Mouse (Mus musculus) limb, embryonic 11.5 days (tissue): ENCODE measurements around the gene Afap1l2. TPM values are rescaled to one million over a fixed set of nuclear protein-coding genes. Genes with fewer than 3 reads are reported as not detected.

Source experiments
- ATAC-seq: fragments of 200-750 bp; cut with Nextera tagmentation; 2 replicates; pipeline ENCODE4 v1.8.0; 2017; ENCODE audit warnings: low read depth; ENCODE audit not compliant: insufficient number of reproducible peaks, low FRiP score, low TSS enrichment
- DNase-seq: peaks from one replicate; pipeline ENCODE4 v3.0.0-alpha.2; 2015; ENCODE audit warnings: low spot score
- H3K27ac ChIP-seq: fragments of 300-500 bp; sonication (generic); replicated peaks from 2 replicates; pipeline ENCODE4 v1.5.1; 2014; ENCODE audit warnings: low read depth, mild to moderate bottlenecking, low read length
- H3K27me3 ChIP-seq: fragments of 300-500 bp; sonication (generic); 2 replicates; pipeline ENCODE4 v1.6.1; 2014; ENCODE audit warnings: mild to moderate bottlenecking, low read length, mixed read lengths; ENCODE audit not compliant: control insufficient read depth, insufficient read depth
- H3K36me3 ChIP-seq: fragments of 300-500 bp; sonication (generic); 2 replicates; pipeline ENCODE4 v1.6.1; 2014; ENCODE audit warnings: mild to moderate bottlenecking, low read length, moderate library complexity, mixed read lengths; ENCODE audit not compliant: control insufficient read depth, insufficient read depth
- H3K4me1 ChIP-seq: fragments of 300-500 bp; sonication (generic); 2 replicates; pipeline ENCODE4 v1.6.1; 2014; ENCODE audit warnings: low read length, mixed read lengths; ENCODE audit not compliant: control insufficient read depth, insufficient read depth
- H3K4me2 ChIP-seq: fragments of 300-500 bp; sonication (generic); 2 replicates; pipeline ENCODE4 v1.6.1; 2014; ENCODE audit warnings: low read depth, mild to moderate bottlenecking, moderate library complexity; ENCODE audit not compliant: severe bottlenecking
- H3K4me3 ChIP-seq: fragments of 300-500 bp; sonication (generic); 2 replicates; pipeline ENCODE4 v1.5.1; 2014; ENCODE audit warnings: low read depth, low read length
- H3K9ac ChIP-seq: fragments of 300-500 bp; sonication (generic); 2 replicates; pipeline ENCODE4 v1.6.1; 2014; ENCODE audit warnings: mild to moderate bottlenecking, low read length
- H3K9me3 ChIP-seq: fragments of 300-500 bp; sonication (generic); 2 replicates; pipeline ENCODE4 v1.6.1; 2016; ENCODE audit warnings: low read length; ENCODE audit not compliant: control insufficient read depth
- WGBS: fragments of 180-500 bp; shearing (Covaris S2); extraction: QIAGEN DNeasy Blood & Tissue Kit; methylation state at CpG from one replicate; pipeline ENCODE4 v1.1.7; 2014; 5-methylcytosine and 5-hydroxymethylcytosine counted together
- polyA plus RNA-seq: library from polyadenylated mRNA; unstranded; fragments of >200 nt; fragmentation: Nextera tagmentation; extraction: Ambion mirVana; gene quantifications from 2 replicates; pipeline ENCODE4 v1.2.1, GENCODE M21; 2014

The Afap1l2 gene
- polyA plus RNA-seq, 1 experiment from 2014 or later, result 1.8 TPM

DNA sequence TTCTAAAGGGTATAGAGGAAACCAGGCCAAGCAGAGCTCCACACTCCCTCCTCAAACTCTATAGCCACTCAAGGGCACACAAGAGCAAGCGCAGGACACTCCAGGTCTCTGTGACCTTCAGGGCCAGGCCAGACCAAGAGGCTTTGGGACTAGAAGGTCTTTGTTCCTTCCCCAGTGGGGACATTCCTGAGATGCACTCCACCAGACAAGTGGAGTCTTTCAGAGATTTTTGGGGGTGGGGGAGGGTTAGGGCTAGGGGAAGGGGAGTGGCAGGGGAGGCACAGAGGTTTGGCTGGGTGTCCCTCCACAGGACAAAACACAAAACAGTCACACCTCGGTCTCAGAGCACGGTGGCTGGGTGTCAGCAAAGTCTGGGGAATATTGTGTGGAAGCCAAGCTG is 48.4 kb downstream of the Afap1l2 start:
- Histone ChIP-seq H3K9ac (no peak overlapping the region), H3K4me2 (no peak overlapping the region), H3K27me3 (no peaks in the 10 kb centered on the region), H3K9me3 (no peaks in the 10 kb centered on the region), H3K36me3 (no peaks in the 10 kb centered on the region), H3K4me1 (no peaks in the 10 kb centered on the region), H3K4me3 (no peak overlapping the region), H3K27ac (no peak overlapping the region)
- DNase-seq (no peak), ATAC-seq (no peak)
- 85% methylated on average over 3 of the region's 3 CpGs for WGBS

DNA sequence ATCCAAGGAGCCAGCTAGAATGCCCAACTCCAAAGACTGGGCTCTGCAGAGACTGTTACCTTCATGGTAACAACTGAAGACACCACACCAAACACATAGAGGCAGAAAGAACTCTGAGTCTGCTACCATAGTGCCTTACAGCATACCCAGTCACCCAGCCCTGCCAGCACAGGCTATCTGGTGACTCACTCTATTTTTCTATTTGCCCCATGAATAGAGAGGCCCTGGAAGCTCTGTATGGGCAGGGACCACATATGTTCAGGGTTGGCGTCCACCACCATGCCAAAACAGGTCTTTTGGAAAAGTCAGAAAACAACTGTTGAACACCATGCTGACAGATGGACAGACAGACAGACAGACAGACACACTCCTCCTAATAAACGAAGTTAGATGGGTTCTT is 49.0 kb downstream of the Afap1l2 start:
- Histone ChIP-seq H3K4me2 (no peak overlapping the region), H3K4me1 (no peaks in the 10 kb centered on the region), H3K9ac (no peak overlapping the region), H3K4me3 (no peak overlapping the region), H3K27ac (no peak overlapping the region), H3K36me3 (no peaks in the 10 kb centered on the region), H3K27me3 (no peaks in the 10 kb centered on the region), H3K9me3 (no peaks in the 10 kb centered on the region)
- DNase-seq, result no peak
- 78% methylated on average over 2 of the region's 2 CpGs for WGBS
- no peak for ATAC-seq

DNA sequence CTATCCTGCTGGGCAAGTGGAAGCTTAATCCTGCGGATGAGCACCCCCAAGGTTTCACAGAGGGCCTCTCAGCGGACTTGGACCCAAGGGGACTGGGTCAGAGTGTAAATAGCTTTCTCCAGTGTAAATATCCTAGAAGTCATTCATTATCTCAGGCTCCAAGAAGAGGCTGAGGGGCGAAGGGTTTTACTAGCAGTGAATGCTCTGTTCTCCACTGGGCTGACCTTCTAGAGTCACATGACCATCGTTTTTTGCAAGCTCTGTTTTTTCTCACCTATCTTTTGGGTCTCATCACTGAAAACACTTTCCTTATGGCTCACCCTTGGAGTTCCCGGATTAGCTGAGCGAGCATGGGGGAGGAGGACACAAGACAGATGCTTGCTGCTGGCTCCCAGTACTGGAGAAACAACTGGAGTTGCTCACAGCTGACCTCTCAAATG is 49.4 kb downstream of the Afap1l2 start:
- no peaks in the 10 kb centered on the region for H3K4me1 ChIP-seq
- H3K36me3 ChIP-seq, result no peaks in the 10 kb centered on the region
- no peaks in the 10 kb centered on the region for H3K27me3 ChIP-seq
- no peak for DNase-seq
- H3K9ac ChIP-seq, result no peak overlapping the region
- no peak for ATAC-seq
- no peak overlapping the region for H3K4me3 ChIP-seq
- no peaks in the 10 kb centered on the region for H3K9me3 ChIP-seq
- H3K4me2 ChIP-seq, result no peak overlapping the region
- WGBS, result 64% methylated on average over 6 of the region's 6 CpGs
- no peak overlapping the region for H3K27ac ChIP-seq

DNA sequence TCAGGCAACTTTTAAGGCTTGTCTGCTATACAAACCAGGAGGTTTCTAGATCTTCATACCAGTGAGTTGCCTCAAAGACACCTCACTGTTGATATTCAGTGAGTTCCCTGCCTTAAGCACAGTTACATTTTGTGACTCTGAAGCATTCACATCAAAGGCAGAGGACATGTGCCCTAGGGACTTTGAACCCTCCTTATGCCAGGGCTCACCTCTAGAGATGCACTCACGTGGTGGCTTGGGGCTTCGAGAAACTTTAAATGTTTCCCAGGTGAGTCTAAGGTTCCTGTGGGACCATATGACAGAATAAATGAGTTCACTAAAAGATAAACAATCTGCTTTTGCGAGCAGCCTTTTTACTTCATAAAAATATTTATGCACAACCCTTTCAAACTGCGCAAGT is 50.0 kb downstream of the Afap1l2 start:
- Histone ChIP-seq H3K27me3 (no peaks in the 10 kb centered on the region), H3K9me3 (no peaks in the 10 kb centered on the region), H3K4me1 (no peaks in the 10 kb centered on the region), H3K4me3 (no peak overlapping the region), H3K27ac (no peak overlapping the region), H3K36me3 (no peaks in the 10 kb centered on the region), H3K4me2 (no peak overlapping the region), H3K9ac (no peak overlapping the region)
- 81% methylated on average over 4 of the region's 4 CpGs for WGBS
- DNase-seq, result no peak
- ATAC-seq, result no peak

DNA sequence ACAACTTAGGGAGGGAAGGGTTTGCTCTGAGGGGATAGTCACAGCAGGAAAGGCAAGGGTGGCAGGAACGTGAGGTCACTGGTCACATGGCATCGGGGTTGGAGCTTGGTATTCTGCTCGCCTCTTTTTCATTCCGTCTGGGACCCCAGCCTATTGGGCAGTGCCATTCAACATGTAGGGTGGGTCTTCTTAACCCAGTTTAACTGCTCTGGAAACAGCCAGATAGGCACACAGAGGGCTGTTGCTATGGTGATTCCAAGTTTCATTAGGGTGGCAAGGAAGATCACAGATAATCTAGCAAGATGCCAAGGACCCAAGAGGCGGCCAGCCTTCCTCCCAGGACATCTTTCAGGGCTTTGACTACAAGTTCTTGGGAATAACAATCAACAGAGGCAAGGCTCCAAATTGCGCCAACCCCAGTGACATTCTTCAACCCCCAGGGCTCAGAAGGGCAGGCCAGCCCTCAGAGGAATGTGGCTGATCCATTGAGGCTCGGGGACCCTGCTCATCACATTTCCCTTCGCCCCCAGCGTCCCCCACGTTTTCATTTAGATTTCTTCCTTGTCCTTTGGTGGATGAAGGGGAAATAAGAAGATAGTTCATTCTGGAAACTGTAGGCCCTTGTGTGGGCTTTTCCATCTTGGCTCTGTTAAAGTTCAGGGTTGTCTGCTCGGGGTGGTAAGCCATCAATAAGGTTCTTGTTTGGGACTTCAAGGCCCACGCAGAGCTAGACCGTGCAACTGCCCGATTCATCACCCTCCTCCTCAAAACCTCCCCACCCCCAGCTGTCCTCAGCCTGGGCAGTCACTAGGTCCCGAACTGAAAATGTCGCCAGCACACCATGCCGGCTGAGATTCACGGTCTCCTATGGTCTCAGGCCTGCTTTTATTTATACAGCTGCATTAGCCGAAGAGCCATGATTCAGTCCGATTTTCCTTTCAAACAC is 52.2 kb downstream of the Afap1l2 start:
- H3K36me3 ChIP-seq, result no peaks in the 10 kb centered on the region
- ATAC-seq, result no peak

DNA sequence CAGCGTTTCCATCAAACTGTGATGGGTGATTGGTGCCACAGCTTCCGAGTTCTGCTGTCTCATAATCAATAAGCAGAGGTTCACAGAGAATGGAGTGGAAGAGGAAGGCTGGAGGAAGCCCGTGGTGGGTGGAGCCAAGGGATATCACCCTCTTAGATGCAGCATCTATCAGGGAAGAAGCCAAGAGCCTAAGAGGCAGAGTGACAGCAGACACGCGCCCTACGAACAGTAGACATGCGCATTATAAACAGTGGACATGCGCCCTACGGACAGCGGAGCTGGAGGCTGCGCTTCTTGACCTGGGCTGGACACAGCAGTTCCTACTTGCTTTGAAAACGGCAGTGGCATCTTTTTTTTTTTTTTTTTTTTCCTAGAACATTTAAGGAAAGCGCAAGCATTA is 53.2 kb downstream of the Afap1l2 start:
- no peak overlapping the region for H3K4me3 ChIP-seq
- H3K27me3 ChIP-seq, result no peaks in the 10 kb centered on the region
- H3K9me3 ChIP-seq, result no peaks in the 10 kb centered on the region
- H3K27ac ChIP-seq, result no peak overlapping the region
- no peaks in the 10 kb centered on the region for H3K4me1 ChIP-seq
- WGBS, result 90% methylated on average over 13 of the region's 13 CpGs
- no peak overlapping the region for H3K9ac ChIP-seq
- no peaks in the 10 kb centered on the region for H3K36me3 ChIP-seq
- H3K4me2 ChIP-seq, result no peak overlapping the region
- DNase-seq (no peak), ATAC-seq (no peak)

More for the DNA sequence above, 52.2 kb downstream of the Afap1l2 start:
- H3K9me3 ChIP-seq, result no peaks in the 10 kb centered on the region
- DNase-seq, result no peak
- WGBS, result 82% methylated on average over 20 of the region's 20 CpGs
- no peak overlapping the region for H3K27ac ChIP-seq
- H3K4me2 ChIP-seq, result no peak overlapping the region
- no peaks in the 10 kb centered on the region for H3K27me3 ChIP-seq
- H3K4me1 ChIP-seq, result no peaks in the 10 kb centered on the region
- H3K9ac ChIP-seq, result no peak overlapping the region
- no peak overlapping the region for H3K4me3 ChIP-seq

DNA sequence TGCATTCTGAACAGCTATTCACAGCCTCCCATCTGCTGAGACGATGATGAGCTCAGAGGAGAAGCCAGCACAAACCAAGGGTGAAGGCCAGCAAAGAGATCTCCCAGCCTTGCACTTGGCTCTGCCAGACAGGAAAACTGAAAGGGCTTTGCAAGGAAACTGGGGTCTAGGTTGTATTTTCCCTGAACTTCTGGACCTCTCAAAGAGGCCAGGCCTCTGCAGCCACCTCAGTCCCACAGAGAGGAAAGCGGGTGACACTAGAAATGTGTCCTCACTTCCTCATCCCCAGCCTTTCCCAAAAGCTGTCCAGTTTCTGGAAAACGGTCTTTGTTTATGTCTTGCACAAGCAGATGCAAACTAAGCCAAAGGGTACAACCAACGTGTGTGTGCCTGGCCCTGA is 54.2 kb downstream of the Afap1l2 start:
- no peak for DNase-seq
- H3K27me3 ChIP-seq, result no peaks in the 10 kb centered on the region
- H3K27ac ChIP-seq, result no peak overlapping the region
- H3K9me3 ChIP-seq, result no peaks in the 10 kb centered on the region
- no peaks in the 10 kb centered on the region for H3K4me1 ChIP-seq
- H3K4me3 ChIP-seq, result no peak overlapping the region
- 86% methylated on average over 4 of the region's 4 CpGs for WGBS
- ATAC-seq, result no peak
- no peak overlapping the region for H3K4me2 ChIP-seq
- H3K36me3 ChIP-seq, result no peaks in the 10 kb centered on the region
- no peak overlapping the region for H3K9ac ChIP-seq

DNA sequence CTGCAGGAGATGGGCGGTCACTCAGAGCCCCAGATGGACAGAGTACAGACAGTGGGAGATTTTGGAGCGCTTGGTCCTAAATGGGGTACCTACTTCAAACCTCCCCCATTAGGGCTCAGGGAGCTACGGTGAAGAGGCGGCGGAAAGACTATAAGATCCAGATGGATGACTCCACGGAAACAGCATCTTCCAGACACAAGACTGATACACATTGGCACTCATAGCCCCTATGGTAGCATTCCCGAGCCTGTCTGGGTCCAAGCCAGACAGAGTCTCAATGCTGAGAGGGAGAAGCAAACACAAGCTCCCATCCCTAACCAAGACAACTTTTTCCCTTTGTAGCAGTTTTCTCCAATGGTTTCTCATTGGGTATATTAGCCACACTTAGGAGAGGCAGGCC is 57.2 kb downstream of the Afap1l2 start:
- Histone ChIP-seq H3K4me2 (no peak overlapping the region), H3K9ac (no peak overlapping the region)
- 84% methylated on average over 7 of the region's 7 CpGs for WGBS

More for the DNA sequence above, 57.2 kb downstream of the Afap1l2 start:
- DNase-seq, result no peak
- no peaks in the 10 kb centered on the region for H3K9me3 ChIP-seq
- H3K4me1 ChIP-seq, result no peaks in the 10 kb centered on the region
- H3K27me3 ChIP-seq, result no peaks in the 10 kb centered on the region
- no peak for ATAC-seq
- H3K4me3 ChIP-seq, result no peak overlapping the region
- no peak overlapping the region for H3K27ac ChIP-seq
- H3K36me3 ChIP-seq, result no peaks in the 10 kb centered on the region
